Mouse (Mus musculus) intestine, embryonic 16.5 days (tissue): Measurements from ENCODE around the gene Prph. TPM values are rescaled to one million over a fixed set of nuclear protein-coding genes. Genes with fewer than 3 reads are reported as not detected.
"Not testable (repeated sequence)": the region's sequence is repeated elsewhere in the genome, so short reads cannot be mapped to it uniquely, and the experiment has no call there.

Experiments used
- ATAC-seq: fragments of 200-750 bp; cut with Nextera tagmentation; 2 replicates; pipeline ENCODE4 v1.8.0; 2017; ENCODE audit warnings: moderate TSS enrichment, moderate library complexity
- H3K27ac ChIP-seq: fragments of 300-500 bp; sonication (generic); 2 replicates; pipeline ENCODE4 v1.5.1; 2014; ENCODE audit warnings: mild to moderate bottlenecking, low read length
- H3K27me3 ChIP-seq: fragments of 300-500 bp; sonication (generic); replicated peaks from 2 replicates; pipeline ENCODE4 v1.6.1; 2014; ENCODE audit warnings: low read length, control low read depth, mixed read lengths; ENCODE audit not compliant: control insufficient read depth, insufficient read depth
- H3K36me3 ChIP-seq: fragments of 300-500 bp; sonication (generic); 2 replicates; pipeline ENCODE4 v1.6.1; 2014; ENCODE audit warnings: low read length, control low read depth; ENCODE audit not compliant: control insufficient read depth, insufficient read depth
- H3K4me1 ChIP-seq: fragments of 300-500 bp; sonication (generic); 2 replicates; pipeline ENCODE4 v1.6.1; 2014; ENCODE audit warnings: low read length, control low read depth, mixed read lengths; ENCODE audit not compliant: control insufficient read depth, insufficient read depth
- H3K4me2 ChIP-seq: fragments of 300-500 bp; sonication (generic); 2 replicates; pipeline ENCODE4 v1.6.1; 2014; ENCODE audit warnings: low read depth, low read length, control low read depth
- H3K4me3 ChIP-seq: fragments of 300-500 bp; sonication (generic); 2 replicates; pipeline ENCODE4 v1.5.1; 2014; ENCODE audit warnings: mild to moderate bottlenecking, low read length
- H3K9ac ChIP-seq: fragments of 300-500 bp; sonication (generic); 2 replicates; pipeline ENCODE4 v1.6.1; 2014; ENCODE audit warnings: low read depth, low read length
- H3K9me3 ChIP-seq: fragments of 300-500 bp; sonication (generic); 2 replicates; pipeline ENCODE4 v1.6.1; 2016; ENCODE audit warnings: low read length, control low read depth; ENCODE audit not compliant: control insufficient read depth
- WGBS: fragments of 180-500 bp; shearing (Covaris S2); extraction: QIAGEN DNeasy Blood & Tissue Kit; methylation state at CpG from one replicate; pipeline ENCODE4 v1.1.7; 2014; 5-methylcytosine and 5-hydroxymethylcytosine counted together
- polyA plus RNA-seq: library from polyadenylated mRNA; unstranded; fragments of >200 nt; fragmentation: Nextera tagmentation; extraction: Ambion mirVana; gene quantifications from 2 replicates; pipeline ENCODE4 v1.2.1, GENCODE M21; 2015

The Prph gene
- polyA plus RNA-seq, 1 experiment from 2014 or later = 38.4 TPM

GRCm38 (mm10) chr15:99056332-99056731, 1.4 kb downstream of the Prph start:
- no peak overlapping the region for H3K4me2 ChIP-seq
- H3K9ac ChIP-seq = no peak overlapping the region
- no peak overlapping the region for H3K27ac ChIP-seq
- ATAC-seq = no peak
- H3K27me3 ChIP-seq = peaks cover 61% of the 10 kb centered on the region
- H3K36me3 ChIP-seq = no peaks in the 10 kb centered on the region
- no peaks in the 10 kb centered on the region for H3K9me3 ChIP-seq
- 7% methylated on average over 14 of the region's 14 CpGs for WGBS
- H3K4me3 ChIP-seq = peak overlapping the region; percentile 47; the same call in 1 of the 2 replicates
- H3K4me1 ChIP-seq = peaks cover 17% of the 10 kb centered on the region

- Histone ChIP-seq H3K27me3 (peaks cover 5% of the 10 kb centered on the region; the same call in 1 of the 2 replicates), H3K4me2 (no peak overlapping the region), H3K4me3 (no peak overlapping the region), H3K9me3 (no peaks in the 10 kb centered on the region), H3K27ac (no peak overlapping the region), H3K9ac (no peak overlapping the region), H3K36me3 (no peaks in the 10 kb centered on the region), H3K4me1 (no peaks in the 10 kb centered on the region)
- no peak for ATAC-seq
- 72% methylated on average over 12 of the region's 12 CpGs for WGBS
Measured at GRCm38 (mm10) chr15:99065557-99066165, 10.7 kb downstream of the Prph start.

- Histone ChIP-seq H3K9ac (no peak overlapping the region), H3K27me3 (no peaks in the 10 kb centered on the region), H3K9me3 (no peaks in the 10 kb centered on the region), H3K4me2 (no peak overlapping the region), H3K4me3 (no peak overlapping the region), H3K4me1 (peaks cover 15% of the 10 kb centered on the region), H3K36me3 (0 out of 2 replicates have a peak, but pooled peaks cover 4% of the 10 kb centered on the region), H3K27ac (no peak overlapping the region)
- WGBS = 87% methylated on average over 1 of the region's 1 CpGs
- no peak for ATAC-seq
Measured at GRCm38 (mm10) chr15:99071988-99072387, 17.0 kb downstream of the Prph start.

- peak within 1 kb of the TSS; percentile 94 for H3K4me2 ChIP-seq
- peak within 1 kb of the TSS; percentile 79 for H3K4me3 ChIP-seq
- peak within 1 kb of the TSS; percentile 76 for H3K9ac ChIP-seq
- H3K36me3 ChIP-seq = peaks cover 12% of the 10 kb centered on the region
- H3K9me3 ChIP-seq = no peaks in the 10 kb centered on the region
- H3K4me1 ChIP-seq = peaks cover 22% of the 10 kb centered on the region
- H3K27ac ChIP-seq = peak within 1 kb of the TSS; percentile 96
- no peaks in the 10 kb centered on the region for H3K27me3 ChIP-seq
- 21% methylated on average over 9 of the region's 9 CpGs for WGBS
- peak; percentile 49; the same call in 1 of the 2 replicates for ATAC-seq
Measured at GRCm38 (mm10) chr15:99074019-99074599, 19.1 kb downstream of the Prph start, which contains the start of gene Troap. Gene Troap (plus strand): TSS chr15:99074575.

- Histone ChIP-seq H3K4me2 (peak overlapping the region; percentile 94), H3K27me3 (no peaks in the 10 kb centered on the region), H3K36me3 (peaks cover 12% of the 10 kb centered on the region), H3K9ac (peak overlapping the region; percentile 76), H3K4me1 (peaks cover 22% of the 10 kb centered on the region), H3K9me3 (no peaks in the 10 kb centered on the region), H3K27ac (peak overlapping the region; percentile 96), H3K4me3 (peak overlapping the region; percentile 79)
- under 1% methylated on average over 44 of the region's 44 CpGs for WGBS
- peak; percentile 96 for ATAC-seq
Measured at GRCm38 (mm10) chr15:99074600-99075333, 19.8 kb downstream of the Prph start.

GRCm38 (mm10) chr15:99076011-99076410, 21.0 kb downstream of the Prph start:
- Histone ChIP-seq H3K4me1 (peaks cover 22% of the 10 kb centered on the region), H3K9ac (peak overlapping the region; percentile 76; the same call in 1 of the 2 replicates), H3K4me3 (peak overlapping the region; percentile 79; the same call in 1 of the 2 replicates), H3K4me2 (peak overlapping the region; percentile 85), H3K36me3 (peaks cover 12% of the 10 kb centered on the region)
- not testable (repeated sequence) for H3K9me3 ChIP-seq, ATAC-seq, H3K27ac ChIP-seq, H3K27me3 ChIP-seq
- 97% methylated on average over 3 of the region's 3 CpGs for WGBS

GRCm38 (mm10) chr15:99078181-99078910, 23.4 kb downstream of the Prph start:
- ATAC-seq = no peak
- Histone ChIP-seq H3K27me3 (no peaks in the 10 kb centered on the region), H3K4me3 (no peak overlapping the region), H3K36me3 (peaks cover 14% of the 10 kb centered on the region), H3K4me1 (peaks cover 27% of the 10 kb centered on the region), H3K4me2 (no peak overlapping the region), H3K9ac (no peak overlapping the region), H3K9me3 (no peaks in the 10 kb centered on the region), H3K27ac (no peak overlapping the region)
- 72% methylated on average over 15 of the region's 15 CpGs for WGBS

GRCm38 (mm10) chr15:99079804-99080203, 24.8 kb downstream of the Prph start:
- H3K27me3 ChIP-seq = no peaks in the 10 kb centered on the region
- H3K36me3 ChIP-seq = peaks cover 14% of the 10 kb centered on the region
- no peak overlapping the region for H3K27ac ChIP-seq
- no peak for ATAC-seq
- no peaks in the 10 kb centered on the region for H3K9me3 ChIP-seq
- no peak overlapping the region for H3K9ac ChIP-seq
- no peak overlapping the region for H3K4me2 ChIP-seq
- WGBS = 74% methylated on average over 3 of the region's 3 CpGs
- no peak overlapping the region for H3K4me3 ChIP-seq
- peaks cover 28% of the 10 kb centered on the region for H3K4me1 ChIP-seq

GRCm38 (mm10) chr15:99082322-99082721, 27.3 kb downstream of the Prph start:
- no peak for ATAC-seq
- no peak overlapping the region for H3K4me2 ChIP-seq
- no peaks in the 10 kb centered on the region for H3K9me3 ChIP-seq
- H3K4me3 ChIP-seq = no peak overlapping the region
- 95% methylated on average over 12 of the region's 12 CpGs for WGBS
- H3K27me3 ChIP-seq = peaks cover 15% of the 10 kb centered on the region
- no peak overlapping the region for H3K27ac ChIP-seq
- no peak overlapping the region for H3K9ac ChIP-seq
- peaks cover 10% of the 10 kb centered on the region for H3K36me3 ChIP-seq
- H3K4me1 ChIP-seq = peaks cover 24% of the 10 kb centered on the region
